Mouse (Mus musculus) forebrain, embryonic 16.5 days (tissue): Measurements from ENCODE around the gene Uevld. TPM values are rescaled to one million over a fixed set of nuclear protein-coding genes. Genes with fewer than 3 reads are reported as not detected.

Experiments used
- ATAC-seq: fragments of 200-750 bp; cut with Nextera tagmentation; 2 replicates; pipeline ENCODE4 v1.8.0; 2017; ENCODE audit warnings: mild to moderate bottlenecking, moderate library complexity
- H3K27ac ChIP-seq: fragments of 300-500 bp; sonication (generic); 2 replicates; pipeline ENCODE4 v1.5.1; 2014; ENCODE audit warnings: low read length, control low read depth
- H3K27me3 ChIP-seq: fragments of 300-500 bp; sonication (generic); replicated peaks from 2 replicates; pipeline ENCODE4 v1.6.1; 2014; ENCODE audit warnings: low read length; ENCODE audit not compliant: control insufficient read depth, insufficient read depth
- H3K36me3 ChIP-seq: fragments of 300-500 bp; sonication (generic); 2 replicates; pipeline ENCODE4 v1.6.1; 2014; ENCODE audit not compliant: control insufficient read depth, insufficient read depth
- H3K4me1 ChIP-seq: fragments of 300-500 bp; sonication (generic); replicated peaks from 2 replicates; pipeline ENCODE4 v1.6.1; 2014; ENCODE audit warnings: low read length; ENCODE audit not compliant: control insufficient read depth, insufficient read depth
- H3K4me2 ChIP-seq: fragments of 300-500 bp; sonication (generic); 2 replicates; pipeline ENCODE4 v1.6.1; 2014; ENCODE audit warnings: mild to moderate bottlenecking, low read length, control low read depth
- H3K4me3 ChIP-seq: fragments of 300-500 bp; sonication (generic); replicated peaks from 2 replicates; pipeline ENCODE4 v1.5.1; 2014; ENCODE audit warnings: mild to moderate bottlenecking, low read length, control low read depth
- H3K9ac ChIP-seq: fragments of 300-500 bp; sonication (generic); replicated peaks from 2 replicates; pipeline ENCODE4 v1.6.1; 2014; ENCODE audit warnings: low read depth, low read length, control low read depth
- H3K9me3 ChIP-seq: fragments of 300-500 bp; sonication (generic); 2 replicates; pipeline ENCODE4 v1.6.1; 2016; ENCODE audit warnings: low read length; ENCODE audit not compliant: control insufficient read depth
- whole genome bisulfite sequencing: fragments of 180-500 bp; shearing (Covaris S2); extraction: QIAGEN DNeasy Blood & Tissue Kit; methylation state at CpG from one replicate; pipeline ENCODE4 v1.1.7; 2014; 5-methylcytosine and 5-hydroxymethylcytosine counted together
- polyA plus RNA-seq: library from polyadenylated mRNA; unstranded; fragments of >200 nt; fragmentation: Nextera tagmentation; extraction: Ambion mirVana; gene quantifications from 2 replicates; pipeline ENCODE4 v1.2.1, GENCODE M21; 2015

Uevld gene
- polyA plus RNA-seq = 7.7 and 8.9 TPM in 2 replicates

GRCm38 (mm10) chr7:46957831-46958691, at the start of gene Uevld:
Gene Uevld, minus strand, starts transcription at chr7:46958527.
- peak within 1 kb of the TSS; percentile 23; the same call in 1 of the 2 replicates for H3K27ac ChIP-seq

GRCm38 (mm10) chr7:47007818-47008167, 49.5 kb upstream of the Uevld start:
- no peaks in the 10 kb centered on the region for H3K36me3 ChIP-seq
- no peaks in the 10 kb centered on the region for H3K27me3 ChIP-seq
- WGBS = 0% methylated on average over 25 of the region's 25 CpGs
- peak overlapping the region; percentile 91 for H3K4me3 ChIP-seq
- H3K27ac ChIP-seq = peak overlapping the region; percentile 91
- peak; percentile 38 for ATAC-seq
- H3K4me1 ChIP-seq = peaks cover 36% of the 10 kb centered on the region
- H3K9ac ChIP-seq = peak overlapping the region; percentile 78
- no peaks in the 10 kb centered on the region for H3K9me3 ChIP-seq
- peak overlapping the region; percentile 97 for H3K4me2 ChIP-seq

More at GRCm38 (mm10) chr7:46957831-46958691, at the start of gene Uevld:
- H3K4me1 ChIP-seq = peaks cover 15% of the 10 kb centered on the region
- H3K4me3 ChIP-seq = peak within 1 kb of the TSS; percentile 74
- no peaks in the 10 kb centered on the region for H3K9me3 ChIP-seq
- WGBS = 1% methylated on average over 51 of the region's 51 CpGs
- H3K27me3 ChIP-seq = 0 out of 2 replicates have a peak, but pooled peaks cover 2% of the 10 kb centered on the region
- H3K9ac ChIP-seq = peak within 1 kb of the TSS; percentile 69
- peaks cover 12% of the 10 kb centered on the region for H3K36me3 ChIP-seq
- peak; percentile 92 for ATAC-seq
- H3K4me2 ChIP-seq = peak within 1 kb of the TSS; percentile 93

- H3K4me1 ChIP-seq = peaks cover 42% of the 10 kb centered on the region
- WGBS = 18% methylated on average over 21 of the region's 21 CpGs
- peak overlapping the region; percentile 91 for H3K27ac ChIP-seq
- H3K9ac ChIP-seq = peak overlapping the region; percentile 78
- H3K9me3 ChIP-seq = no peaks in the 10 kb centered on the region
- H3K4me3 ChIP-seq = peak overlapping the region; percentile 91
- H3K4me2 ChIP-seq = peak overlapping the region; percentile 97
- H3K27me3 ChIP-seq = no peaks in the 10 kb centered on the region
- no peak for ATAC-seq
- no peaks in the 10 kb centered on the region for H3K36me3 ChIP-seq
These were observed 48.9 kb upstream of the Uevld start for GRCm38 (mm10) chr7:47007109-47007780.

- peaks cover 43% of the 10 kb centered on the region for H3K4me1 ChIP-seq
- no peak for ATAC-seq
- H3K27ac ChIP-seq = peak overlapping the region; percentile 75
- 11% methylated on average over 3 of the region's 3 CpGs for WGBS
- no peak overlapping the region for H3K4me2 ChIP-seq
- no peaks in the 10 kb centered on the region for H3K27me3 ChIP-seq
- peaks cover 3% of the 10 kb centered on the region; the same call in 1 of the 2 replicates for H3K36me3 ChIP-seq
- no peaks in the 10 kb centered on the region for H3K9me3 ChIP-seq
- no peak overlapping the region for H3K4me3 ChIP-seq
- H3K9ac ChIP-seq = no peak overlapping the region
These were observed 45.2 kb upstream of the Uevld start for GRCm38 (mm10) chr7:47003411-47004115.

GRCm38 (mm10) chr7:47001900-47002275, 43.6 kb upstream of the Uevld start:
- no peak overlapping the region for H3K4me3 ChIP-seq
- no peak overlapping the region for H3K4me2 ChIP-seq
- H3K4me1 ChIP-seq = peaks cover 43% of the 10 kb centered on the region
- H3K9me3 ChIP-seq = no peaks in the 10 kb centered on the region
- H3K27ac ChIP-seq = no peak overlapping the region
- H3K27me3 ChIP-seq = no peaks in the 10 kb centered on the region
- H3K9ac ChIP-seq = no peak overlapping the region
- whole genome bisulfite sequencing = 53% methylated on average over 4 of the region's 4 CpGs
- ATAC-seq = no peak
- H3K36me3 ChIP-seq = peaks cover 8% of the 10 kb centered on the region

- Histone ChIP-seq H3K9ac (no peak overlapping the region), H3K27me3 (no peaks in the 10 kb centered on the region), H3K4me3 (no peak overlapping the region), H3K27ac (peak overlapping the region; percentile 46), H3K4me2 (no peak overlapping the region), H3K4me1 (peaks cover 40% of the 10 kb centered on the region), H3K9me3 (no peaks in the 10 kb centered on the region), H3K36me3 (peaks cover 8% of the 10 kb centered on the region)
- 55% methylated on average over 5 of the region's 5 CpGs for WGBS
- ATAC-seq = no peak
These were observed 43.0 kb upstream of the Uevld start for GRCm38 (mm10) chr7:47001125-47001899.

GRCm38 (mm10) chr7:47000644-47000983, 42.3 kb upstream of the Uevld start:
- whole genome bisulfite sequencing = 22% methylated on average over 3 of the region's 3 CpGs

GRCm38 (mm10) chr7:46999983-47000643, 41.8 kb upstream of the Uevld start:
- ATAC-seq = no peak
- H3K27me3 ChIP-seq = no peaks in the 10 kb centered on the region
- no peak overlapping the region for H3K4me2 ChIP-seq
- peaks cover 11% of the 10 kb centered on the region for H3K36me3 ChIP-seq
- no peak overlapping the region for H3K4me3 ChIP-seq
- 72% methylated on average over 8 of the region's 8 CpGs for WGBS
- peak overlapping the region; percentile 62 for H3K27ac ChIP-seq
- H3K9ac ChIP-seq = no peak overlapping the region
- H3K4me1 ChIP-seq = peaks cover 40% of the 10 kb centered on the region
- no peaks in the 10 kb centered on the region for H3K9me3 ChIP-seq

More at GRCm38 (mm10) chr7:47000644-47000983, 42.3 kb upstream of the Uevld start:
- H3K9ac ChIP-seq = no peak overlapping the region
- peak; percentile 97 for ATAC-seq
- no peaks in the 10 kb centered on the region for H3K27me3 ChIP-seq
- H3K36me3 ChIP-seq = peaks cover 10% of the 10 kb centered on the region
- no peak overlapping the region for H3K4me2 ChIP-seq
- no peaks in the 10 kb centered on the region for H3K9me3 ChIP-seq
- peaks cover 40% of the 10 kb centered on the region for H3K4me1 ChIP-seq
- H3K4me3 ChIP-seq = no peak overlapping the region
- peak overlapping the region; percentile 59 for H3K27ac ChIP-seq
